Mouse (Mus musculus) megakaryocyte progenitor cell, adult 5-6 weeks (primary cell): Measurements from ENCODE around the gene Ppp1r3f. TPM values are rescaled to one million over a fixed set of nuclear protein-coding genes. Genes with fewer than 3 reads are reported as not detected.

Experiments
- ATAC-seq: replicated peaks from 2 replicates; pipeline ENCODE4 v1.8.0; 2016; ENCODE audit warnings: mild to moderate bottlenecking, moderate TSS enrichment, inconsistent platforms; ENCODE audit not compliant: poor library complexity
- total RNA-seq, 2 experiments: library from RNA; stranded (forward) in 1 of 2; stranded (reverse) in 1 of 2; fragments of 157-497, 149-512 nt in 1 of 2; fragments of 200-1000 nt in 1 of 2; gene quantifications; 2 replicates each; pipeline versions ENCODE4 v1.2.3 to v1.2.4; 2015 to 2017

Gene Ppp1r3f
- total RNA-seq (2015) (1.3 TPM in 1 of 2 replicates, not detected in the other), total RNA-seq (2017) (0.24 and 0.29 TPM in 2 replicates)

DNA sequence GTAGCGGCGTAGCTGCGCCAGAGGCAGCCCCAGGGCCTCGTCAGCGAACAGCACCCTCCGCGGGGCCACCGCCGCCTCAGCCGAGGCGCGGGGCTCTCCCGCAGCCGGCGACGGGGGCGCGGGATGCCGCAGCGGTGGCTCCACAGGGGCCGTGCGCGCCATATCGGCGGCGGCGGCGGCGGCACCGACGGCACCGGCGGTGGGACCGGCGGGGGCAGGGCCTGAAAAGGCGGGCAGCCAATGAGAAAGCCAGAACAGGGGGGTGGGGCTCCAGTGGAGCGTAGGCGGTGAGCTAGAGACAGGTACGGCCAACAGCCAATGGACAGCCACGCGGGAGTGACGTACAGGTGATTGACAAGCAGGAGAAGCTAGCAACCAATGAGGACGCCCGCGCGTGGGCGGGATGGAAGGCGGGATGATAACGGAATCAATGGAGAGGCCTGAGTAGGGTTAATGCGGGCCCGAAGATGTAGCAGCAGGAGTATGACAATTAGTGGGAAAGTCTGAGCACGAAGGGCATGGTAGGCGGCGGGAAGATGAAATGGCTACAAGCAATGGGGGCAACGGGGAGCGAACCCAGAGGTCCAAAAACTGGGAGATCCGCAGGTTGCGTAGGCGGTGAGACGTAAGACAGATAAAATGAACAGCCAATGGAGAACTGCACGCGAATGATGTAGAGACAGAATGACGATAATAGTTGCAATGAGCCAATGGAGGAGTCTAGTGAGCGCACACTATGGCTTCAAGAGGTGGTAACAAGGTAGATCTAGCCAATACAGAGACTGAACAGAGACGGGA lies at the start of gene Ppp1r3f:
Gene Ppp1r3f (minus strand): TSS at position 197 of the 798 bp plus-strand sequence.
- peak; percentile 96 for ATAC-seq

DNA sequence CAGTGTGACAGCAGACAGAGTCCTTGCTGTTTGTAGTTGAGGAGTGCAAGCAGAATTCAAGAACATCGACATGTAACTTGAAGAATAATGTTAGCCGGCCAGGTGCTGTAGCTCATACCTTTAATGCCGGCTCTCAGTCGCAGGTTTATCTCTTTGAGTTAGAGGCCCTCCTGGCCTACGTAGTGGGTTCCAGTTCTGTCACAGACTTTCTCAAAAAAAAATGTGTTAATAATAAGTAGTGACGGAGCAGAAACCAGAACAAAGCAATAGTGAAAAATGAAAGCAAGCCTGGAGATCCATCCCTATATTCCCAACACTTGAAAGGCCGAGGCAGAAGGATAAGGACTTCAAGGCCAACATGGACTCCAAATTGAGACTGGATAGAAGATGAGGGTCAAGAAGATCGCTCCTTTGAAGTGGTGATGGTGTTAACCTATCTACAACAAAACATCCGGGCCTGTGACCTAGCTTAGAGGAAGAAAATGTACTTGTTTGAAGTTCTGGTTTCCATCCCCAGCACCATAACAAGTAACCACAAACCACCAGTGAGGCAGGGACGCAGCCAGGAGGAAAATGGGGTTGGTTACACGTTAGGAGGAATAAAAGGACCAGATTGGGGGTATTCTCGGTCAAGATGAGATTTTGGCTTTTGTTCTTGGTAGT lies 43.9 kb upstream of the Ppp1r3f start:
- no peak for ATAC-seq

- no peak for ATAC-seq
Observed at GRCm38 (mm10) chrX:7610536-7611258, 36.6 kb upstream of the Ppp1r3f start.

DNA sequence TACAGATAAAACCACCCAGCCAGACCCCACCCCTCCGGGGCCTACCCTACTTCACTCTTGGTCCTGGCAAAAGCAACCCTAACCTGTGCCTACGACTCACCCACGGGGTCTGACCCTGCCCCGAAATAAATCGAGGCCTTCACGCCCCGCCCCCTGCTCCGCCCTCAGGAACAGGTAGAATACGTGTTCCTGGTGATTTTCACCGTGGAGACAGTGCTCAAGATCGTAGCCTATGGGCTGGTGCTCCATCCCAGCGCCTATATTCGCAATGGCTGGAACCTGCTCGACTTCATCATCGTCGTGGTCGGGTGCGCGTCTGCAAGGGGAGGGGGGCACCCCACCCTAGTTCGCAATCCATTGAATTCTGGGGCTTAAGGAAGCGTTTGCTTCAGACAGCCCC lies 36.0 kb upstream of the Ppp1r3f start:
- no peak for ATAC-seq

DNA sequence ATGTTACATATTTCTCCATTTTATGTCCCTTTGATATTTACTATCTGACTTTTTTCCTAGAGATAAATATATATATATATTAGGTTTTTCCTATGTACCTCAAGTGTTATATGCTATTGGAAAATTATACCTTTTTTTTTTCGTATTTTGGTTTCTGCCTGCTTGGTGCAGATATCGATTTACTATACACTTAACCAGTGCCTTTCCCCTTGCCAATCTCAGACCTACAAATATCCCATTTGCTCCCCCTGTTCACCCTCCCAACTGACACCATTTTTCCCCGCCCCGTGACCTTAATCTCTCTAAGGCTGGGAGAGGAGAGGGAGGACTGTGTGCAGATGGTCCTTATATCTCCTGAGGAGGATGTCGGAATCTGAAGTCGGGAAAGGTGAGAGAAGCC lies 32.7 kb upstream of the Ppp1r3f start, which contains the start of gene Cacna1f:
Gene Cacna1f (plus strand): TSS at position 301 of the 400 bp plus-strand sequence.
- no peak for ATAC-seq

GRCm38 (mm10) chrX:7605575-7605941 lies 31.5 kb upstream of the Ppp1r3f start:
- 0 out of 2 replicates have a peak, but pooled peaks have one; percentile 11 for ATAC-seq

DNA sequence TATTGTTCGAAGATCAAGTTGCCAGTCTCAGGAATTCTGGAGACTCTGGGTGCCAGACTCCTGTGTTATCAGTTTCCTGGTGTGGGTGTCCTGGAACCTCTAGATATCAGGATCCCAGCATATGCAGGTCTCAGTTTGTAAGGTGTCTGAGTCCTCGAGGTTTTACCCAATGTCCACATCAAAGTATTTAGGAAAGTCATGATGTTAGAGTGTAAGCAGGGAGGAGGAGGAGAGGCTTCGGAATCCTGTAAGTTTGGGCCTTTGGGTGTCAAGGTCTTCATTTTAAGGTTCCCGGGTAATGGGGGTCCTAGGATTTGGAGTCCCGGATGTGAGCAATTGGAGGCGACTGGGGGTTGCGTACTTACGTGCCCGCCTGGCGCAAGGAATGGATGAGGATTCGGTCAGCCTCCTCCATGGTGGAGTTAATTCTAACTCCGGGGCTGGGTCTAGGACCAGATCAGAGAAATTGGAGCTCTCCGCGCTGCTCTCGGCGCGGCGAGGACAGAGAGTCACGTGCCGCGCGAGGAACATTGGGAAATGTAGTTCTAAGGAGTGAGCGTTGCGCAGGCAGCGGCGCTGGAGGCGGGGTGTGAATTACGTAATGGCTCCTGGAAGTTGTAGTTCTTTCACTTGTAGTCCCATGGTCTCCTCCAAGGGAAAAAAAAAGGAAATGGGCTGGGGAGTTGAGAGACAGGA lies 30.9 kb upstream of the Ppp1r3f start, which contains the start of gene Ccdc22:
Gene Ccdc22 (minus strand): TSS at position 639 of the 696 bp plus-strand sequence.
- ATAC-seq = peak; percentile 99

GRCm38 (mm10) chrX:7604004-7604403 lies 29.9 kb upstream of the Ppp1r3f start:
- ATAC-seq = peak; percentile 47

GRCm38 (mm10) chrX:7595371-7595770 lies 21.3 kb upstream of the Ppp1r3f start:
- ATAC-seq = no peak

DNA sequence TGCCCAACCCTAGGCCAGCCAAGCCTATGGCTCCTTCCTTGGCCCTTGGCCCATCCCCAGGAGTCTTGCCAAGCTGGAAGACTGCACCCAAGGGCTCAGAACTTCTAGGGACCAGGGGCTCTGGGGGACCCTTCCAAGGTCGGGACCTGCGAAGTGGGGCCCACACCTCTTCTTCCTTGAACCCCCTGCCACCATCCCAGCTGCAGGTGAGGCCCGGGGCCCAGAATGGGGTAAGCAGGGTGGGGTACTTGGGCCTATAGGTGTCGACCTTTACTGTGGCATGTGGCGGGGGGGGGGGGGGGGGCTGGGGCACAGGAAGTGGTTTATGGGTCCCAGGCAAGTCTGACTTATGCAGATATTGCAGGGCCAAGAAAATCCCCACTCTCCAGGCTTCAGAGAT lies 12.3 kb upstream of the Ppp1r3f start:
- ATAC-seq = no peak

GRCm38 (mm10) chrX:7583881-7584280 lies 9.8 kb upstream of the Ppp1r3f start:
- ATAC-seq = no peak

GRCm38 (mm10) chrX:7581151-7581550 lies 7.1 kb upstream of the Ppp1r3f start:
- ATAC-seq = no peak

DNA sequence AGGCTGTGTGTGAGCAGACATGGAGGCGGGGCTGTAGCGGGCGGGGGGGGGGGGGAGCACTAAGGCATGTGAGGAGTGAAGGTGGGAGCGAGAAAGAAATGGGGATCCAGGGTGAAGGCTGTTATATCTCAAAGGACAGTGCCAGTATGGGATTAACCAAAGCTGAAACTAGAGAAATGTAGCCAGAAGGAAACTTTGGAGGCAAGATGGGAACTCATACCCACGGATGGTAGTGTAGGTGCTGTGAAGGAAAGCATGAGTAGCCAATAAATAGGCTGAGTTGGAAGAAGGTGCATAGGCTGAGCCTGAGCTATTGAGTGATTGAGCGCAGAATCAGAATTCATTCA lies 775 bp upstream of the Ppp1r3f start:
- no peak for ATAC-seq

DNA sequence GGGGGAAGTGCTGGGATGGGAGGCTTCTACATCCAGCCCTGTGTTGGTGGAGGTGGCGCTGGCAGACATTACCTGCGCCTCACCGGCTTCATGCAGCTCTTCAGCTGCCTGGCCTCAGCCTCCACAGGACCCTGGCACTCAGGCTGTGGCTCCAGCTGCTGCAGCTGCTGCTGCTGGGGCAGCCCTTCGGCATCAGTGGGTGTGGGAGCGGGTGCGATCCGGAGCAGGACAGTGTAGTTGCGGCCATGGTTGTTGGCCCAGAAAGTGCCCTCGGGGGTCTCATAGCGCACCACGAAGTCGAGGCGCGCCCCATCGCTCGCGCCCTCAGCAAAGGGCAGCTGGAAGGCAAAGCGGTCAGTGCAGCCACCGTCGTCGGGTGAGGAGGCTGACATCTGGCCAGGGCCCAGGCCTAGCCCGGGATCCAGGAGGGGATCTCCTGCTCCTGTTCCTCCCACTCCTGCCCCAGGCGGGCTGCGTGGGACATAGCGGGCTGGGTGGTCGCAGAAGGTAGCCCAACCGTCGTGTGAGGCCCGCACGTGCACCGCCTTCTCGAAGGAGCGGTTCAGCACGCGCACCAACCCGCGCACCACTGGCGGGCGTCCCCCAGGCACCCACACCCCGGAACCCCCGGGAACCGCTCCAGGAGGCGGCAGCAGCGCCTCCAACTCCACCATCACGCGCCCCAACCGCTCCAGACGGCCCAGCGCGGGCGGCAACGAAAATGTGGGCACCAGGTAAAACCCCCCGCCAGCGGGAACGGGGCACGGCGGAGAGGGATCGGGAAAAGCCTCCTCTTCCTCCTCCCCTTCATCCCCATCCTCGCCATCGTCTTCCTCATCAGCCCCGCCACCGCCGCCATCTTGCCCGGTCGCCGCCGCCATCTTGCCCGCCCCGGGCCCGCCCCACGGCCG lies 652 bp downstream of the Ppp1r3f start, which contains the start of gene Foxp3:
Gene Foxp3 (plus strand): TSS at position 469 of the 911 bp plus-strand sequence.
- no peak for ATAC-seq

GRCm38 (mm10) chrX:7572466-7572865 lies 1.6 kb downstream of the Ppp1r3f start:
- no peak for ATAC-seq

DNA sequence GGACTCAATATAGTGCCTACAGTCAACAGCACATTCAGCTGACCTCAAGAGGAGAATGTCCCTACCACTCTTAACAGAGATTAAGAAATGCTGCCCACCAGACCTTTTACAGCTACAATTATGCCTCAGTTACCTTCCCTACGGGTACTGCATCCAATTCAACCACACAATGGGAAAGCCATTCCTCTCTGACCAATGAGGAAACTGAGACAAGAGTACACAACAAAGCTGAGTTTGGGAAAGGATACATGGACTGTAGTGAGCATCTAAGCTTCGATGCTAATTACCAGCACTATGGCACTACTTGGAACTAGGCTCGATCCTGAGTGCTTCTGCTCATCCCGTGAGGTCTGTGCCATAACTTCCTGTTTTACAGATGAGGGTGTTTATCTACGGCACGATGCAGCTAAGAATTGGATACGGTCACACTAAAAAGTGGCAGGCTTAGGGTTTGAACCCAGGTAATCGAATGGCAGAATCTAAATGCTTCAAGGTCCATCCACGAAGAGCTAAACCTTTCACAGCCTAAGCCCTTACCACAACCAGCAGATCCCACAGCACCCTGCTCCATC lies 2.4 kb downstream of the Ppp1r3f start:
- no peak for ATAC-seq

GRCm38 (mm10) chrX:7570481-7571175 lies 3.5 kb downstream of the Ppp1r3f start:
- ATAC-seq = no peak

DNA sequence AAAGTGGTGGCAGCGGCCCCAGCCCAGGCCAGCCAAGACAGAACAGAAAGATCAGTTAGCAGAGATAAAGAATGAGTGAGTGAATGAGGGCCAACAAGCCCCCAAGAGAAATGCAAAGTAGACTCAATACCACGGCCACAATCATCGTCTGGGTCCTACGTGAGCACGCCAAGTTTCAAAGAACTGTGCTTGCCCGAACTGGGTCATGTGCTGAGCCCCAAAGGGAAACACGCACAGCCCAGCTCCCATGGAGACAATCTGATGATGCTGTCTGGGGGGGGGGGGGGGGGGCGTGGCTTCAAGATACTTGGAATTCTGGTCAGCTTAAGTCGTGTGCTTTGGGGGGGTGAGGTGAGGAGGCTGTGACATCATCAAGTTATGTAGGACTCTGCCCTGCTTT lies 6.6 kb downstream of the Ppp1r3f start:
- no peak for ATAC-seq

DNA sequence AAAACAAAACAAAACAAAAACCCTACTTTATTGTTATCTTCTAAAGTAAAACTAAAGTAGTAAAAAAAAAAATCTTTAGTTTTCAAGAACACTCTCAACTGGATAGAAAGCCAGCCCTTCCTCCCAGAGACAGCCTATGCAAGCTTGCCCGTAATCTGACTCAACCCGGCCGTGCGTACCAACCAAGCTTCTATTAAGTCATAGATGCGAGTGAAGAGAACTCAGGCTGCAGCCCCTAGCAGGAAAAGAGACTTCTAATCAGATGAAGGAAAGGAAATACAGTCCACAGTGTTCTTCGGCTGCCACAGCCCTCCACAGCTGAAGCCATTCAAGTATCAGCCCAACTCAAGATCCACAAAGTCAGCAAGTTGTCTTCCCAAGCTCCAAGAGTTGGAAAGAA lies 7.7 kb downstream of the Ppp1r3f start:
- 0 out of 2 replicates have a peak, but pooled peaks have one; percentile 26 for ATAC-seq
